Mouse (Mus musculus): ENCODE results near the gene Dera. TPM values are rescaled to one million over a fixed set of nuclear protein-coding genes. Genes with fewer than 3 reads are reported as not detected.

Dera gene
- polyA plus RNA-seq, 1 experiment from 2014 or later, result 13.7 TPM

DNA sequence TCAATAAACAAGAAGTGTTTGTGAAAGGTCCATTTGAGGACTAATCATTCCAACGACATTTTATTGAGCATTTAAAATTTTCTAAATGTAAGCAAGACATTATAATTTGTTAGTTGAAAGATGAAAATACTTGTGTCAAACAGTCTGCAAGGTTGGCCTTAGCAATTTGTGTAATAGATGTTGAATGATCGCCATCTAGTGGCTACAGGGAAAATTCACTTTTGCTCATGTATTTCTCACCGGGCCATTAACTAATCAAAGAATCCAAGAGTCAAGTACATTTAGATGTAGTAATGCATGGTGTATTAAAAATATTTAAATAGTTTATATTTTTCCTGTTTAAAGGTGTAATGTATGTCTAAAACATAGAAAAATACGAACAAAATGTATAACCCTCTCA, 30.4 kb upstream of the Dera start:
- Histone ChIP-seq H3K9me3 (ENCODE audit: control insufficient read depth, low read length) (no peaks in the 10 kb centered on the region), H3K27ac (ENCODE audit: low read depth, low read length) (no peak overlapping the region), H3K36me3 (ENCODE audit: control insufficient read depth, insufficient read depth, low read length) (no peaks in the 10 kb centered on the region), H3K27me3 (replicated peaks; ENCODE audit: control insufficient read depth, insufficient read depth, low read length) (no peaks in the 10 kb centered on the region), H3K9ac (ENCODE audit: low read depth, low read length) (no peak overlapping the region), H3K4me2 (ENCODE audit: low read length) (no peak overlapping the region), H3K4me1 (ENCODE audit: control insufficient read depth, insufficient read depth, low read depth, low read length) (no peaks in the 10 kb centered on the region), H3K4me3 (ENCODE audit: low read length) (no peak overlapping the region)
- ATAC-seq, result peak; percentile 67
- 5% methylated on average over 4 of the region's 4 CpGs for WGBS

DNA sequence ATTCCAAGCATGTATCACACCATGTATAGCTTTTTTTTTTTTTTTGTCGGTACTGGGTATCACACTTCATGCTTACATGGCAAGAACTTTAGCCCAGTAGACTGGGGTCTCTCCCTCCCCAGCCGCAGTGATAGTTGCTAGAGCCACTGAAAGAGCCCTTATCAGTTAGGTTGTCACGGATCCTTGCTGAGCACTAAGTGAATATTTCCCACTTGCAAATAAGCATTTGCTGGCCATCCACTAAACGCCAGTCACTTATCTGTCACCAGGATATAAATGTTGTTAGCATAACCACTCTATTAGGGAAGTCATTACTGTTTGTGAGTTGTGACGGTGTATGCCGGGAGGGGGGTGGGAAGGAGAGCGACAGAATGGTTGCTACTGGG, 19.9 kb upstream of the Dera start:
- ATAC-seq, result no peak; the same call in 1 of the 2 replicates
- H3K9me3 ChIP-seq (ENCODE audit: control insufficient read depth, low read length), result no peaks in the 10 kb centered on the region
- WGBS, result 8% methylated on average over 7 of the region's 7 CpGs
- H3K27me3 ChIP-seq (replicated peaks; ENCODE audit: control insufficient read depth, insufficient read depth, low read length), result no peaks in the 10 kb centered on the region
- peaks cover 2% of the 10 kb centered on the region for H3K36me3 ChIP-seq (ENCODE audit: control insufficient read depth, insufficient read depth, low read length)
- H3K27ac ChIP-seq (ENCODE audit: low read depth, low read length), result peak overlapping the region; percentile 81; the same call in 1 of the 2 replicates
- peak overlapping the region; percentile 64 for H3K4me2 ChIP-seq (ENCODE audit: low read length)
- peak overlapping the region; percentile 97 for H3K4me3 ChIP-seq (ENCODE audit: low read length)
- peaks cover 16% of the 10 kb centered on the region for H3K4me1 ChIP-seq (ENCODE audit: control insufficient read depth, insufficient read depth, low read depth, low read length)
- peak overlapping the region; percentile 90 for H3K9ac ChIP-seq (ENCODE audit: low read depth, low read length)

DNA sequence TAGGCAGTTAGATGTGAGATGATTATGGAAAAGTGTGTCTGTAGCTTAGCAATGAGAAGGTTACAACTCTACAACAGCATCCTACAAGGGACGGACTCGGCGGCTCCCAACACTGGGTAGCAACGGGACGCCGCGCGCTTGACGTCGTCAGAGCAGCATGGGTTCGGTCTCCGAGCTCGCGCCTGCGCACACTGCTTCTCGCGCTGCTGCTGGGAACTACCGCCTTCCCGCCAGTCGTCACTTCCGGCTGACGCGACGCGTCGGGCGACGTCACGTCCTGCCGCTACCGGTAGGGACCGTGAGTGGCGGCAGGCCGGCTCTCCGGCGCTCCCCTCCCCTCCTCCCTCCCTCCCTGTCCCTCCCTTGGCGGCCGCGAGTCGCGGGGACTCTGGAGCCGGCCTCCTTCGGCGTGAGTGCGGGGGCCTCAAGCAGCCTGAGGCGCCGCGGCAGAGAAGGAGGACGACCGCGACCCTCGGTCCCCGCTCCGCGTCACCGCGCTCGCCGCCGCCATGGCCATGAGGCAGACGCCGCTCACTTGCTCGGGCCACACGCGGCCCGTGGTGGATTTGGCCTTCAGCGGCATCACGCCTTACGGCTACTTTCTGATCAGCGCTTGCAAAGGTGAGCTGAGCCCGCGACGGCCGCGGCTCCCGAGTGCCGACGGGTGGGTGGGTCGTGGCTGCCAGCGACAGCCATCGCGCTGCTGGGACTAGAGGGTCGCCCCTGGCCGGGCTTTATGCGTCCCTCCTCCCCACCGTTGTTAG, 19.3 kb upstream of the Dera start, which contains the start of gene Strap:
TSS of gene Strap (plus strand) at position 233 of the 764 bp plus-strand sequence.
- Histone ChIP-seq H3K4me3 (ENCODE audit: low read length) (peak within 1 kb of the TSS; percentile 97), H3K27me3 (replicated peaks; ENCODE audit: control insufficient read depth, insufficient read depth, low read length) (no peaks in the 10 kb centered on the region), H3K36me3 (ENCODE audit: control insufficient read depth, insufficient read depth, low read length) (peaks cover 8% of the 10 kb centered on the region), H3K4me1 (ENCODE audit: control insufficient read depth, insufficient read depth, low read depth, low read length) (peaks cover 16% of the 10 kb centered on the region), H3K27ac (ENCODE audit: low read depth, low read length) (peak within 1 kb of the TSS; percentile 81), H3K4me2 (ENCODE audit: low read length) (peak within 1 kb of the TSS; percentile 87), H3K9me3 (ENCODE audit: control insufficient read depth, low read length) (no peaks in the 10 kb centered on the region), H3K9ac (ENCODE audit: low read depth, low read length) (peak within 1 kb of the TSS; percentile 90)
- ATAC-seq, result peak; percentile 98
- WGBS, result under 1% methylated on average over 80 of the region's 86 CpGs

- H3K9me3 ChIP-seq (ENCODE audit: control insufficient read depth, low read length), result no peaks in the 10 kb centered on the region
- H3K4me3 ChIP-seq (ENCODE audit: low read length), result peak overlapping the region; percentile 97
- H3K9ac ChIP-seq (ENCODE audit: low read depth, low read length), result peak overlapping the region; percentile 90
- peaks cover 10% of the 10 kb centered on the region for H3K36me3 ChIP-seq (ENCODE audit: control insufficient read depth, insufficient read depth, low read length)
- peak overlapping the region; percentile 81 for H3K27ac ChIP-seq (ENCODE audit: low read depth, low read length)
- no peaks in the 10 kb centered on the region for H3K27me3 ChIP-seq (replicated peaks; ENCODE audit: control insufficient read depth, insufficient read depth, low read length)
- H3K4me1 ChIP-seq (ENCODE audit: control insufficient read depth, insufficient read depth, low read depth, low read length), result peaks cover 16% of the 10 kb centered on the region
- peak overlapping the region; percentile 87 for H3K4me2 ChIP-seq (ENCODE audit: low read length)
- no peak for ATAC-seq
- 11% methylated on average over 17 of the region's 17 CpGs for WGBS
Measured at GRCm38 (mm10) chr6:137735671-137736238, 18.6 kb upstream of the Dera start.

- Histone ChIP-seq H3K27me3 (replicated peaks; ENCODE audit: control insufficient read depth, insufficient read depth, low read length) (no peaks in the 10 kb centered on the region), H3K9me3 (ENCODE audit: control insufficient read depth, low read length) (no peaks in the 10 kb centered on the region), H3K4me2 (ENCODE audit: low read length) (no peak overlapping the region), H3K4me1 (ENCODE audit: control insufficient read depth, insufficient read depth, low read depth, low read length) (peaks cover 9% of the 10 kb centered on the region), H3K36me3 (ENCODE audit: control insufficient read depth, insufficient read depth, low read length) (peaks cover 20% of the 10 kb centered on the region), H3K9ac (ENCODE audit: low read depth, low read length) (no peak overlapping the region), H3K4me3 (ENCODE audit: low read length) (no peak overlapping the region), H3K27ac (ENCODE audit: low read depth, low read length) (no peak overlapping the region)
- 94% methylated on average over 2 of the region's 2 CpGs for WGBS
- ATAC-seq, result no peak
Measured at GRCm38 (mm10) chr6:137740972-137741371, 13.4 kb upstream of the Dera start.

DNA sequence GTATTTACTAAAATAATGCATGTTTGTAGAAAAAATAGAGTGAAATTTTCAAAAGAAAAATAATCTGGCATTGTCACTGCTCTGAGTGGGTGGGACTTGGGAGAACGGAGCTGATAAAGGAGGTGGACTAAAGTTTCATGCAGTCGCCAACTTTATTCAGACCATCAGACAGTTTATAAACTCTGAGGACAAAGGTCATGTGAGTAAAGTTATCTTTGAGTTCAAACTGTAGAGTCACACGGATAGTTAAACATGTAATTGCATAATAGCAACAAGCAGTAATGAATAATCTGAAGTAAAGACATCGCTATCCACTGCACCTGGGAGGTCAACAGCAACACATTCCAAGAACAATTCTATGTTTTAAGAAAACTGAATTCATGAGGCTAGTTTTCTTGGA, 9.6 kb upstream of the Dera start:
- Histone ChIP-seq H3K4me2 (ENCODE audit: low read length) (no peak overlapping the region), H3K4me3 (ENCODE audit: low read length) (no peak overlapping the region), H3K27me3 (replicated peaks; ENCODE audit: control insufficient read depth, insufficient read depth, low read length) (no peaks in the 10 kb centered on the region), H3K9ac (ENCODE audit: low read depth, low read length) (no peak overlapping the region), H3K36me3 (ENCODE audit: control insufficient read depth, insufficient read depth, low read length) (peaks cover 26% of the 10 kb centered on the region), H3K27ac (ENCODE audit: low read depth, low read length) (no peak overlapping the region), H3K9me3 (ENCODE audit: control insufficient read depth, low read length) (no peaks in the 10 kb centered on the region), H3K4me1 (ENCODE audit: control insufficient read depth, insufficient read depth, low read depth, low read length) (no peaks in the 10 kb centered on the region)
- ATAC-seq, result no peak
- WGBS, result 93% methylated on average over 4 of the region's 4 CpGs

DNA sequence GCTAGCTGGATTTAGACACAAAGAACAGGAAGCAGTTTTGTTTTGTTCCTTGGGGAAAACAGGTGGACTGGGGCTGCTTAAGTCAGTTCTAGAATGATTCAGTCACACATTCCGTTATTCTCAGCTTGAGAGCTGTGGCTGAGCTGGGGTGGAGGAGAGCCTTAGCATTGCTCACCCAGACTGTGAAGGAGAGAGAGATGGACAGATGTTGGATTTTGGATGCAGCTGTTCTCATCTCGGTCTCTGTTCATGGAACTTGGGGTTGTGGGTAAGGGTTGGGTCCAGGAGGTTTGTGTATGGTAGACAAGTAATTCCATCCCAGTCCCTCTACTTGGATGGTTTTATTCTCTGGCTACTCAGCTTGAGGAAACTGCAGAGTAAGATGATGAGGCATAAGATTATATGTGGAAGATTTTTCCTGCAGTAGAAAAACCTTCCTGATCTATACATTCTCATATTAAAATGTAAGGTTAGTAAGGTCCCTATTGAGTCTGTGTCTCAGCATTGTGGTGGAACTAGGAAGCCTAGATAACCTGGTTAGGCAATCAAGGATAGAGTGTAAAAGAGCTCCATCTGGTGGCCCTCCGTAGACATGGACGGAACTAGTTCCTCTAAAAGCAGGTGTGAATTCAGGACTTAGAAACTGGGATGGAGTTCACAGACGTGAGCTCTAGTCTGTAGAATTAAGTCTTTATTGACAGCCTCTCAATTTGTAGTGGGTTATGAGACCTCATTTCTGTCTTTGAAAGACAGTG, 7.0 kb upstream of the Dera start:
- H3K4me2 ChIP-seq (ENCODE audit: low read length), result no peak overlapping the region
- no peaks in the 10 kb centered on the region for H3K4me1 ChIP-seq (ENCODE audit: control insufficient read depth, insufficient read depth, low read depth, low read length)
- peak; percentile 77 for ATAC-seq
- H3K9me3 ChIP-seq (ENCODE audit: control insufficient read depth, low read length), result no peaks in the 10 kb centered on the region
- H3K27me3 ChIP-seq (replicated peaks; ENCODE audit: control insufficient read depth, insufficient read depth, low read length), result no peaks in the 10 kb centered on the region
- no peak overlapping the region for H3K27ac ChIP-seq (ENCODE audit: low read depth, low read length)
- H3K36me3 ChIP-seq (ENCODE audit: control insufficient read depth, insufficient read depth, low read length), result peaks cover 26% of the 10 kb centered on the region
- no peak overlapping the region for H3K9ac ChIP-seq (ENCODE audit: low read depth, low read length)
- 70% methylated on average over 5 of the region's 5 CpGs for WGBS
- H3K4me3 ChIP-seq (ENCODE audit: low read length), result no peak overlapping the region

DNA sequence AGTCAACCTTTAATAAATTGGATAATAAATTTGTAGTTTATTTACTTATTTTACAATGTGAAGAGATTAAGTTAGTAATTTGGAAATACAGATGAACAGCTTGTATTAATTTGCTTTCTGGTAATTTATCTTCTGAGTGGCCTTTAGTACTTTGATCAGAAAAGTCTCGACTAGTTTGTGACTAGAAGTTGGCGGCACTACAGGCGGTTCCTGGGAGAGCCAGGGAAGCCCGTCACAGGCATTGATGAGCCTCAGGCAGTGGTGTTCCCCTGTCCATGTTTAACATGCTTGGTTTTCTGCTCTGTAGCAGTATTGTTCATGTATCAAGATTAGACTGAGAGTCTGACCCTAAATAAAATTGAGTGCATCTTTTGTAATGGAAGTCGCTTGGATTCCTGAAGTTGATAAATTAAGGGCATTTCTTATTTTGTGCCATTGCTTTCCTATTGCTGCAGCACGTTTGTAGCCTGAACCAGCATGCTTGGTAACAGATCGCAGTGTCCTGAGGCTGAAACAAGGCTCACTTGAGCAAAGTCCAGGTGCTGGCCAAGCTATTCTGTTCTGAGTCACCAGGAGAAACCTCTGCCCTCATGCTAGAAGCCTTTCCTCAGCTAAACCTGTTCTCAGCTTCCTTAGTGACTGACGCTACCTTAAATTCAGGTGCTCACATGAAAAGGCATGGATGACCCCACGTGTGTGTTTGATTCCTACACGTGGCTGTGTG, 2.6 kb upstream of the Dera start:
- Histone ChIP-seq H3K9me3 (ENCODE audit: control insufficient read depth, low read length) (no peaks in the 10 kb centered on the region), H3K4me1 (ENCODE audit: control insufficient read depth, insufficient read depth, low read depth, low read length) (peaks cover 4% of the 10 kb centered on the region; the same call in 1 of the 2 replicates), H3K4me2 (ENCODE audit: low read length) (no peak overlapping the region), H3K27ac (ENCODE audit: low read depth, low read length) (no peak overlapping the region), H3K4me3 (ENCODE audit: low read length) (no peak overlapping the region), H3K27me3 (replicated peaks; ENCODE audit: control insufficient read depth, insufficient read depth, low read length) (no peaks in the 10 kb centered on the region), H3K36me3 (ENCODE audit: control insufficient read depth, insufficient read depth, low read length) (peaks cover 21% of the 10 kb centered on the region), H3K9ac (ENCODE audit: low read depth, low read length) (no peak overlapping the region)
- ATAC-seq, result no peak
- 85% methylated on average over 10 of the region's 10 CpGs for WGBS

All from hindbrain, embryonic 16.5 days (tissue).